Mouse (Mus musculus) liver, postnatal 0 days (tissue): ENCODE results near the gene Lrmda. TPM values are rescaled to one million over a fixed set of nuclear protein-coding genes. Genes with fewer than 3 reads are reported as not detected.
A peak's percentile ranks its signal among the peaks of the same experiment; 100 is the strongest.

Experiments used
- ATAC-seq: fragments of 200-750 bp; cut with Nextera tagmentation; 2 replicates; pipeline ENCODE4 v1.8.0; 2017; ENCODE audit warnings: mild to moderate bottlenecking, moderate library complexity
- DNase-seq: peaks from one replicate; pipeline ENCODE4 v3.0.0-alpha.2; 2016
- H3K27ac ChIP-seq: fragments of 300-500 bp; sonication (generic); 2 replicates; pipeline ENCODE4 v1.5.1; 2014; ENCODE audit warnings: antibody characterized with exemption, moderate library complexity, mild to moderate bottlenecking, low read depth
- H3K27me3 ChIP-seq: fragments of 300-500 bp; sonication (generic); 2 replicates; pipeline ENCODE4 v1.6.1; 2014; ENCODE audit warnings: low read length, control low read depth, mixed read lengths; ENCODE audit not compliant: insufficient read depth
- H3K36me3 ChIP-seq: fragments of 300-500 bp; sonication (generic); replicated peaks from 2 replicates; pipeline ENCODE4 v1.6.1; 2014; ENCODE audit warnings: mild to moderate bottlenecking, control low read depth, low read length, moderate library complexity, mixed read lengths; ENCODE audit not compliant: insufficient read depth
- H3K4me1 ChIP-seq: fragments of 300-500 bp; sonication (generic); 2 replicates; pipeline ENCODE4 v1.6.1; 2014; ENCODE audit warnings: antibody characterized with exemption, mild to moderate bottlenecking, control low read depth; ENCODE audit not compliant: insufficient read depth
- H3K4me2 ChIP-seq: fragments of 300-500 bp; sonication (generic); 2 replicates; pipeline ENCODE4 v1.6.1; 2014; ENCODE audit warnings: low read depth, mild to moderate bottlenecking, low read length, moderate library complexity, mixed read lengths
- H3K4me3 ChIP-seq: fragments of 300-500 bp; sonication (generic); 2 replicates; pipeline ENCODE4 v1.5.1; 2014; ENCODE audit warnings: low read depth, low read length
- H3K9ac ChIP-seq: fragments of 300-500 bp; sonication (generic); replicated peaks from 2 replicates; pipeline ENCODE4 v1.6.1; 2014; ENCODE audit warnings: mild to moderate bottlenecking, moderate library complexity
- H3K9me3 ChIP-seq: fragments of 300-500 bp; sonication (generic); 2 replicates; pipeline ENCODE4 v1.6.1; 2016; ENCODE audit warnings: mild to moderate bottlenecking, control low read depth, low read length, mixed read lengths
- CTCF ChIP-seq: sonication (generic); IDR thresholded peaks from 2 replicates; pipeline ENCODE4 v1.5.1; 2016; ENCODE audit warnings: antibody characterized with exemption, low read depth
- EP300 ChIP-seq: IDR thresholded peaks from 2 replicates; pipeline ENCODE4 v1.6.1; 2016; ENCODE audit warnings: antibody characterized with exemption, low read depth, mild to moderate bottlenecking
- WGBS: fragments of 180-500 bp; shearing (Covaris S2); extraction: QIAGEN DNeasy Blood & Tissue Kit; methylation state at CpG from one replicate; pipeline ENCODE4 v1.1.7; 2014; ENCODE audit not compliant: insufficient replicate concordance; 5-methylcytosine and 5-hydroxymethylcytosine counted together
- polyA plus RNA-seq: library from polyadenylated mRNA; unstranded; fragments of >200 nt; fragmentation: Nextera tagmentation; extraction: Ambion mirVana; gene quantifications from 2 replicates; pipeline ENCODE4 v1.2.1, GENCODE M21; 2015

The Lrmda gene
- polyA plus RNA-seq, 1 experiment from 2014 or later, result 0.28 TPM

DNA sequence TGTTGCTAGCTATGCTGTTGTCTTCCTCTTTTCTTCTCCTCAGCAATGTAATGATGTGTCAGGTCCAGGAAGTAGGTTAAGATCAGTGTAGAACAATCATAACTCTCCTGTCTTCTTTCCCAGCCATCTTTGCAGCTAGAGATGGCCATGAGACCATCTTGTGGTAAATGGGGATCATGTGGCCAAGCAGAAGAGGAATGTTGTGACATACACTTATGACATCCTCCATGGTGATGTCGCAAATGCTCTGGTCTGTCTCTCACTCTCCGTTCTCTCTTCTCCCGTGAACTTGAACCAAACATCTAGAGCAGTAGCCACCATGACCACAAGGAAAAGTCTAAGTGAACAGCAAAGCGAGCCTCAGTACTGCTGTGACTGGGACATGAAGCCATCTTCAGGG is 19.9 kb upstream of the Lrmda start:
- Histone ChIP-seq H3K4me1 (peaks cover 11% of the 10 kb centered on the region), H3K4me3 (no peak overlapping the region), H3K9ac (no peak overlapping the region), H3K36me3 (no peaks in the 10 kb centered on the region), H3K9me3 (no peaks in the 10 kb centered on the region), H3K27ac (no peak overlapping the region), H3K4me2 (no peak overlapping the region), H3K27me3 (peaks cover 22% of the 10 kb centered on the region)
- no peak for TF ChIP-seq EP300
- TF ChIP-seq CTCF, result no peak
- WGBS, result 67% methylated on average over 4 of the region's 4 CpGs
- ATAC-seq (no peak), DNase-seq (peak; percentile 18)

DNA sequence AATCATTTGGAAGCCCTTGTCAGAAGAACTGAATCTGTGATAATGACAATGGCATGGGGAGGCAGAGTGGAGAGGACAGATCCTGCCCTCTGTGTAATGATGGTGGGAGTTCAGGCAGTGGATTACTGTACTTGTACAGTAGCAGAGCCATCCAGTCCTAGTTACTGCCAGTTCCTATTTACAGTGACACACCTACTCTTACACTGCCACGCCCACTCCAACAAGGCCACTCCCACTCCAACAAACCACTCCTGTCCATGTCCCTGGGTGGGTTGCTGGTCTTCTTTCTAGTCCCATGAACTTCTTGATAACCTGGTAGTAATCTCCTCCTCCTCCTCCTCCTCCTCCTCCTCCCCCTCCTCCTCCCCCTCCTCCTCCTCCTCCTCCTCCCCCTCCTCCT is 16.3 kb upstream of the Lrmda start:
- H3K4me1 ChIP-seq, result no peaks in the 10 kb centered on the region
- no peak overlapping the region for H3K4me2 ChIP-seq
- H3K9ac ChIP-seq, result no peak overlapping the region
- H3K4me3 ChIP-seq, result no peak overlapping the region
- H3K9me3 ChIP-seq, result no peaks in the 10 kb centered on the region
- H3K27ac ChIP-seq, result no peak overlapping the region
- DNase-seq, result no peak
- no peaks in the 10 kb centered on the region for H3K36me3 ChIP-seq
- no peak for ATAC-seq
- no peaks in the 10 kb centered on the region for H3K27me3 ChIP-seq
- TF ChIP-seq CTCF, result no peak
- no peak for TF ChIP-seq EP300
- 43% methylated on average over 1 of the region's 1 CpGs for WGBS

DNA sequence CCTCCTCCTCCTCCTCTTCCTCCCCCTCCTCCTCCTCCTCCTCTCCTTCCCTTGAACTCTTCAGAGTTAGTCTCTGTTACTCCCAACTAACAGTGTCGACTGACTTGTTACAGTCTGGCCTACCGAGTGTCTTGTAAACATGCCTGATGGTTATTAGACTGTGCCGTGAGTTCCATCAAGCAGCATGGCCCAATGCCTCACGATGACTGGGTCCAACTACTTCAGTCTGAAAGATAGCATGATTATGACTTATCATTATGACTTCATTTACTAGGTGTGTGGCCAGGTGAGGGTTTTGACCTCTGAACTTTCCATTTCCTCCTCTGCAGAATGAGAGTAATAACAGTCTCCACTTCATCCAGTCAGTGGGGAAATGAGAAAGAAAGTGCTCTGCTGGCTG is 15.9 kb upstream of the Lrmda start:
- Histone ChIP-seq H3K4me3 (no peak overlapping the region), H3K9me3 (no peaks in the 10 kb centered on the region), H3K27me3 (no peaks in the 10 kb centered on the region), H3K36me3 (no peaks in the 10 kb centered on the region), H3K27ac (no peak overlapping the region), H3K9ac (no peak overlapping the region), H3K4me2 (no peak overlapping the region), H3K4me1 (no peaks in the 10 kb centered on the region)
- 82% methylated on average over 4 of the region's 4 CpGs for WGBS
- no peak for DNase-seq
- no peak for TF ChIP-seq EP300
- TF ChIP-seq CTCF, result no peak
- ATAC-seq, result no peak

DNA sequence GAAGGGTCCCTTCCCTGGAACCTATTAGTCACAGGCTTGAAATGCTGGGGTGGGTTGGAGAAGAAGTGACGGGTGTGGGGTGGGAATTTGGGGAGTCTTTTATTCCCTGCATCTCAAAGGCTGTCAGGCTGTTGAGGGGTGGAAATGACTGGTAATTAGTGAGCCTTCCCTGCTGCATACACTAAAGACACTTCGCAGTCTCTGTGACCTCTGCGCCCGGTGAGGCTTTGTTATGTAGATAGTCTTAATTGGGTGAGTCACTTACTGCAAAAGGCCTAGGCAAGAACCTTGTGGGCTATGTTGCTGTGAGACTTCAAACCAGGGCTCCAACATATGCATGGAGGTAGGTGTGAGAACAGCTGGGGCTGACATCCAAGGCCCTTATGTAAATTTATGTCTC is 14.6 kb upstream of the Lrmda start:
- H3K4me1 ChIP-seq, result no peaks in the 10 kb centered on the region
- no peaks in the 10 kb centered on the region for H3K9me3 ChIP-seq
- no peak overlapping the region for H3K4me2 ChIP-seq
- no peak for TF ChIP-seq CTCF
- TF ChIP-seq EP300, result no peak
- H3K9ac ChIP-seq, result no peak overlapping the region
- no peak for DNase-seq
- no peaks in the 10 kb centered on the region for H3K36me3 ChIP-seq
- WGBS, result 70% methylated on average over 4 of the region's 4 CpGs
- no peaks in the 10 kb centered on the region for H3K27me3 ChIP-seq
- no peak overlapping the region for H3K27ac ChIP-seq
- no peak for ATAC-seq
- H3K4me3 ChIP-seq, result no peak overlapping the region

GRCm38 (mm10) chr14:22007006-22007405 is 12.5 kb upstream of the Lrmda start:
- ATAC-seq (no peak), DNase-seq (no peak)
- no peaks in the 10 kb centered on the region for H3K4me1 ChIP-seq
- no peaks in the 10 kb centered on the region for H3K36me3 ChIP-seq
- no peak for TF ChIP-seq CTCF
- TF ChIP-seq EP300, result no peak
- no peaks in the 10 kb centered on the region for H3K27me3 ChIP-seq
- no peak overlapping the region for H3K4me3 ChIP-seq
- no peak overlapping the region for H3K4me2 ChIP-seq
- WGBS, result 77% methylated on average over 6 of the region's 6 CpGs
- H3K27ac ChIP-seq, result no peak overlapping the region
- H3K9me3 ChIP-seq, result no peaks in the 10 kb centered on the region
- no peak overlapping the region for H3K9ac ChIP-seq

GRCm38 (mm10) chr14:22014315-22014714 is 5.2 kb upstream of the Lrmda start:
- H3K36me3 ChIP-seq, result no peaks in the 10 kb centered on the region
- ATAC-seq (no peak), DNase-seq (no peak)
- H3K9ac ChIP-seq, result no peak overlapping the region
- no peaks in the 10 kb centered on the region for H3K4me1 ChIP-seq
- 62% methylated on average over 5 of the region's 5 CpGs for WGBS
- H3K9me3 ChIP-seq, result no peaks in the 10 kb centered on the region
- no peak overlapping the region for H3K27ac ChIP-seq
- H3K4me2 ChIP-seq, result no peak overlapping the region
- no peaks in the 10 kb centered on the region for H3K27me3 ChIP-seq
- H3K4me3 ChIP-seq, result no peak overlapping the region
- no peak for TF ChIP-seq CTCF
- no peak for TF ChIP-seq EP300

DNA sequence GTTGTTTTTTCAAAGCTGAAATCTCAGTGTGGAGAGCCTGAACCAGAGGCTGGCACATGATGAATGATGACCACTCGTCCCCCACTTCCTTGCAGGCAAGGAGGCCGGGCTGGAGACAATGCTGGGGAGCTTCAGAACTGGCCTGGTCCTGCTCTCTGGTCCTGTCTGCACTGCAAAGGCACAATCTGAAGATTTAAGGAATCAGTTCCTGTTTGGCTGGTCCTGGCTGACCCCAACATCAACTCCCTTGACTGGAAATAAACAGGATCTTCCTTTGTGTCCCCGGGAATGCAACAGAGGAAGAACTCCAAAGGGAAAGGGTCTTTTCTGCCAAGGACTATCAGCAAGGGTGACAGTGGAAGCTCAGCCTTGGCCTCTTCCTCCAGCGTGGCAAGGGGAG is 4.7 kb upstream of the Lrmda start:
- H3K27ac ChIP-seq, result no peak overlapping the region
- H3K27me3 ChIP-seq, result no peaks in the 10 kb centered on the region
- H3K9me3 ChIP-seq, result no peaks in the 10 kb centered on the region
- no peak for DNase-seq
- H3K4me3 ChIP-seq, result no peak overlapping the region
- WGBS, result 39% methylated on average over 4 of the region's 4 CpGs
- 0 out of 2 replicates have a peak, but pooled peaks cover under 1% of the 10 kb centered on the region for H3K4me1 ChIP-seq
- H3K36me3 ChIP-seq, result no peaks in the 10 kb centered on the region
- H3K9ac ChIP-seq, result no peak overlapping the region
- no peak overlapping the region for H3K4me2 ChIP-seq
- peak; percentile 35; the same call in 1 of the 2 replicates for ATAC-seq
- no peak for TF ChIP-seq EP300
- no peak for TF ChIP-seq CTCF
